Mouse (Mus musculus) thymus, adult 18-20 months (tissue): ENCODE results near the gene Mrpl10.

ENCODE experiments used
- DNase-seq, 2 experiments: peaks; one replicate each; pipeline ENCODE4 v3.0.0; 2022; ENCODE audit warnings: mixed read lengths in 2 of 2

Mrpl10 gene

GRCm38 (mm10) chr11:97041022-97041899 lies at the start of gene Mrpl10, which contains the start of gene Lrrc46:
Mrpl10 (plus strand) TSS chr11:97041560.
Lrrc46 (minus strand) TSS chr11:97041407.
- peak; percentile 69 to 81 for DNase-seq

GRCm38 (mm10) chr11:96992722-96993311 lies 48.5 kb upstream of the Mrpl10 start:
- no peak for DNase-seq

GRCm38 (mm10) chr11:96995031-96995430 lies 46.3 kb upstream of the Mrpl10 start:
- DNase-seq: no peak

DNA sequence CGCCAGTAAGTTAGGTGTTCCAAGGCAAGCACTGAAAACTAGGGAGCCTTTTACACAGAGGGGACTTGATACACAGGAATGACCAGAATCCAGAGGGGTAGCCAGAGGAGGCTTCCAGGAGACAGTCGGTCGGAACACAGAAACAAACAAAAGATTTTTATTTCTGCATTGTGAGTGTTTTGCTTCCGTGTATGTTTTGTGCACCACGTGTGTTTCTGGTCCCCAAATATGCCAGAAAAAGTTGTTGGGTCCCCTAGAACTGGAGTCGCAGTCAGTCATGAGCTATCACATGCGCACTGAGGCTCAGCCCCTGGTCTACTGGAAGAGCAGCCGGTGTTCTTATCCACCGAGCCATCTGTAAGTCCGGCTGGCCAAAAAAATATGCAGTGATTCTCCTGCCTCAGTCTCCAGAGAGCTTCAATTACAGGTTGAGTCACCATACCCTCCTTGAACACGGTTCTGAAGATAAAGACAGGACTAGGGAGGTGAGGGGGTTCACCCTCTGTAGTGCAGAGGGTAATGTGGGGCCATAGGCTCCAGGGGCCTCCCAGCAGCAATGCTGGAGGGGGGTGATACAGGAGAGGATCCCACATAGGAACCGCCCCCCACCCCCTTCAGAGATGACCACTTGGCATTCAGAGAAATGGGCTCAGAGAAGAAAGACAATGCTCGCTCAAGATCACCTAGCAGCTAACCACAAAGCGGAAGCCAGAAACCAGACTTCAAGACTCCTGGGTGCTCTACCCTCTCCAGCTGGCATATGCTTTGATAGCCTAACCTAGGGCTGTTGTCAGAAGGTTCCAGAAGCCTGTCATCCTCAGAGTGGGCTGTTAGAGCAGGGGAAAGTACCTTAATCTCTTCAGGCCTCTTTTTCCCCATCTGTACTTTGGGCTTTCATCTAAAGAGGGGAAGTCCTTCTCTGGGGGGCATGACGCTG lies 45.3 kb upstream of the Mrpl10 start:
- peak; percentile 43 to 82 for DNase-seq

GRCm38 (mm10) chr11:96996773-96997379 lies 44.5 kb upstream of the Mrpl10 start:
- DNase-seq: no peak

DNA sequence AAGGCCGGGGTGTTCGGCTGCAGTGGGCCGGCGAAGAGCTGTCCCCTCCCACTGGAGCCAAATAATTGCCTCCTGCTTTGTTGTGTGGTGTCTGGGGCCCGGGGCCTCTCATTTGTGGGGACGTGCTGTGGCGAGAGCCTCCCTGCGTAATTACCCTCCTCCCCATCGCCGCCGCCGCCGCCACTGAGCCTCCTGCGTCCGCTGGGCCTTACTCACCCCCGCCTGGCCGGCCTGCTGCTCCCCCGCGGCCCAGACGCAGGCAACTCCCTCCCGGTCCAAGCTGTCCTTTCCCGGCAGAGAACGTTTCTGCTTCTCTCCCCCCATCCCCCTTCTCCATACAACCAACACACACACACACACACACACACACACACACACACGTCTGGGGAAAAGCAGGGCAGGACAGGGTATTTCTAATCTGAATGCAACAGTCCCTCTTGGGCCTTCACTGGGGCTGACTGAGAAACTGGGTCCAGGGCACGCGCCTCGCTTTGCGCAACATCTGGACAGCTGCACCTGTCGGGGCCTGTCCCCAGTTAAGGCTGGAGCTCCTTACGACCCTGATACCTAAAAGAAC lies 43.9 kb upstream of the Mrpl10 start:
- no peak for DNase-seq

DNA sequence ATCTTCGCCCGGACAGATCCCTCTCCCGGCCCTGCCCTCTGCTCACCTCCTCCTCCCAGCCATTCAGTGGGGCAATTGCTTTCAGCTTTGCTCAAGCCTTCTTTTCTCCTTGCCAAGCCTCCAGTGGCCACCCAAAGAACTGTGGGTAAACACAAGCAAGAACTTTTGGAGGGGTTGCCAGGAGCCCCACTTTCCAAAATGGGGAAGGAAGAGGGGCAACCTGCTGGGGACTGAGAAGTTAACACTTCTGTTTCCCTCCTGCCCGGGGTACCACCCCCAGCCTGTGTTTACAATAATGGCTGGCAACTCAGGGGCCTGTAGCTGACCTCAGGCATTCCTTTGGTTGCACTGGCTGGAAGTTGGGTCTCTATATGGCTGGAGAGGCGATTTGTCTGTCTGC lies 38.2 kb upstream of the Mrpl10 start:
- DNase-seq: no peak

DNA sequence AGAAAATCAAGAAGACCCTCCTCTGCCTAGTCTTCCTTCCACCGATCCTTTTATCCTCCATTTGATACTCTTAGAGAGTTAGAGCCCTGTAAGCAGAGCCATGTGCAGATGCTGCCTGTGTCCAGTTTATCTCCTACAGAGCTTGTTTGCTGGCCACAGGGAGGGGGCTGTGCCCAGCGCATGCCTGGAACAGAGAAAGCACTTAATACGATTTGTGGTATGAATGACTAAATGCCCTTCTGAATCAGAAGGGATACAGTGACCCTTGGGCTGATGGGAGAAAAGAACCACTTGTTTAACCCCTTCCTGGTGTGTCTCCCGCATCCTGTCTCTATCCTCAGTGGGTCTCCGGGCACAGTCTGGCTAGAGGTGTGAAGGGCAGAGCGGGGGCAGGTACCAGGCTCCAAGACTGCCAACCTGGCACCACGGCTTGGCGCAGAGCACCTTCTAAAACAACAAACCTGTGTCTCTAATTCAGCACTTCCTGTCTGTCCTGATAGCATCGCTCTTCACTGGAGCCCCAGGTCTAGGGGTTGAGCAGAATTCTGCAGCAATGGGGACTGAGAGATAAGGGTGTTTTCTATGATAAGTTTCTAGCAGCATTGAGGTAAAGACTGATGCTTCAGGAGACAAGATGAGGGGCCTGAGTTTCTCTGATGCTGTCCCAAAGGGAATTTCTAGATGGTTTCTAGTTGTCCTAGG lies 34.1 kb upstream of the Mrpl10 start:
- no peak for DNase-seq

- DNase-seq: no peak
These were observed 32.1 kb upstream of the Mrpl10 start for GRCm38 (mm10) chr11:97009198-97009790.

DNA sequence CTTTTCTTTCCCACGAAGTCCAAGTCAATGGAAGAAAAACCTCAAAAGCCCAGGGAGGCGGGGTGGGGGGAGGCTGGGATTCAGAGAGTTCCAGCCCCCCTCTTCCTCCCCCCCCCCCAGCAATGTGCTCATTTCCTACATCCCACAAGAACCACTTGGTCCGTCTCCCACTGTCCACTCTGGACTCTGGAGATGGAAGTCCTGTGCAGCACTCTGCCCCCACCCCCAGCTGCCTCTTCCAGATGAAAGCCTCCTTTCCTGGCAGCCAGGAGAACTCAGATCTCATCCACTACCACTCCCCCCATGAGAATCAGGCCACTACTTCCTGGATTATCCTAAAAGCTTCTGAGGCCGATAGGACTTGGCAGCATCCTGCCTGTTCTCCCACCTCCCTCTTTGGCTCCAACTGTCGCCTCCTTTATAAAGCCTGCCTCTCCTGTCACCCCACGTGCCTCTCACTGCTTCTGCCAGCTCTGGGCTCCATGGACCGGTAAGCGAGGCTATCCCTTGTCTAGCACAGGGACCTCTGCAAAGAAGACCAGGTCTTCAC lies 28.2 kb upstream of the Mrpl10 start, which contains the start of gene Sp6:
Gene Sp6, plus strand, starts transcription at position 274 of the 550 bp plus-strand sequence.
- DNase-seq: no peak

- DNase-seq: no peak
These were observed 23.4 kb upstream of the Mrpl10 start for GRCm38 (mm10) chr11:97017696-97018582.

GRCm38 (mm10) chr11:97018583-97019344 lies 22.6 kb upstream of the Mrpl10 start:
- peak in 1 of 2 experiments; percentile 31 for DNase-seq

DNA sequence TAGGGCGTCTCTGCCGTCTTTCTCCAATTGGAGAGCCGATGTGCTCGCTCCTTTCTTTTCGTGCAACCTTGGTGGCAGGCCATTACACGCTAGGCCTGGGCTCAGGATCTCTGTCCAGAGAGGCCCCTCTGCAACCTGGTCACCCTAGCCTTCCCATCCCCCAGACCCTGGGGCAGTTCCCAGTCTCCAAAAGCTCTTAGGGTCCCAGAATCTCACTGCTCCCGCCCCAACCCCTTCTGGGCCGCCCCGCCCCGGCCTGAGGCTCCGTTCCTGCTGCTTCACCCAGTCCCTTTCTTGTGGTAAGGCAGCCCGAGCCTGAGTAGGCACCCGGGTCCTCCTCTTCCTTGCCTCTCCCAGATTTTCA lies 22.0 kb upstream of the Mrpl10 start:
- no peak for DNase-seq

- peak in 1 of 2 experiments; percentile 27 for DNase-seq
These were observed 20.1 kb upstream of the Mrpl10 start for GRCm38 (mm10) chr11:97021121-97021765.

GRCm38 (mm10) chr11:97021873-97022484 lies 19.4 kb upstream of the Mrpl10 start:
- peak; percentile 79 to 83 for DNase-seq

DNA sequence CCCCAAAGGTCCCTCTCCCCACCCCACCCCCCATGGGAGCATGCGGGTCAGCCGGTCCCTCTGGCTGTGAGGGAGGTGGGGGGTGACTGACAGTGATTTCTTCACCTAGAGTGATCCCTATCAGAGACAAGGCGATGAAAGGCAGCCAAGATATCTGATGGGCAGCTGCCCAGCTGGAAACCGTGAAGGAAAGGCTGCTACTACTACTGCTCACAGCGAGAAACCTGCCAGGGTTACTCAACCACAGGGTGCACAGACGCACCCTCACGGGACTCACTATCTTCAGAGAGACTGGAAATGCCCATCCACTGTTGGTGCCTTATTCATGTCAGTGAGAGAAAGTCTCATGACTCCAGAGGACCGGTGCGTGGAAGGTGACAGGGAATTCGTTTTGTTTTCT lies 16.4 kb upstream of the Mrpl10 start:
- no peak for DNase-seq

DNA sequence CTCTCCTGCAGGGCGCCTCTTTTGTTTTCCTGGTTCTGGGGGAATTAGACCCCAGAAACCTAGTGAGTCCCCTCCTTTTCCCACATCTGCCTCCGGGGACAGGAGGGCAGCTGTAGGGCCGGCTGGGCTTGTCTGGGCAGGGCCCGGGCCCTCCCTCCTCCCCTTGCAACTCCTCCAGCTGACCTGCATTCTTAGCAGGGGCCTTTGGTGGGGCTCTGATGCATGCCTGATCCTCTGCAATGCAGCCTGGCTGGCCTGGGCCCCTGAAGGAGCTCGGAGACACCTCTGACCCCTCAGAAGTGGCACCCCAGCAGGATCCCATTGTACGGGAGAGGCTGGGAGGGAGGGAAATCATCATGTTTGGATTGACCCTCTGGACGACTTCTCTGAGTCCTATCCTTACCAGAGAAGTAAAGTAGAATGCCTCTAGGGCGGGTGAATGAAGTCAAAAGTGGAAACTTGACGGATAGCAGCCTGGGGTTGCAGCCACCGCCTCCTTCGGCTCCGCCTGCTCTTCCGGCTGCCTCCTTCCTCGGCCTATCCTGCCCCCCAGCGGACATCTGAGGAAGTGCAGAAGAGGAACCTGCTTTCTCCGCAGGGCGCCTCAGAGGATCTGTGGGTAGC lies 15.5 kb upstream of the Mrpl10 start:
- DNase-seq: peak; percentile 80 to 82
